Mouse (Mus musculus) heart, embryonic 10.5 days (tissue): ENCODE data around the gene Tgm1. TPM values are rescaled to one million over a fixed set of nuclear protein-coding genes. Genes with fewer than 3 reads are reported as not detected.

Experiments used
- DNase-seq: peaks from one replicate; pipeline ENCODE4 v3.0.0-alpha.2; 2017; ENCODE audit warnings: low spot score
- H3K27ac ChIP-seq: fragments of 300-500 bp; sonication (generic); 2 replicates; pipeline ENCODE4 v1.5.1; 2016; ENCODE audit warnings: mild to moderate bottlenecking
- H3K27me3 ChIP-seq: fragments of 300-500 bp; sonication (generic); 2 replicates; pipeline ENCODE4 v1.6.1; 2016; ENCODE audit warnings: mild to moderate bottlenecking; ENCODE audit not compliant: poor library complexity, insufficient read depth, severe bottlenecking
- H3K36me3 ChIP-seq: fragments of 300-500 bp; sonication (generic); 2 replicates; pipeline ENCODE4 v1.6.1; 2016; ENCODE audit warnings: mild to moderate bottlenecking, moderate library complexity
- H3K4me1 ChIP-seq: fragments of 300-500 bp; sonication (generic); 2 replicates; pipeline ENCODE4 v1.6.1; 2016; ENCODE audit warnings: mild to moderate bottlenecking
- H3K4me3 ChIP-seq: fragments of 300-500 bp; sonication (generic); 2 replicates; pipeline ENCODE4 v1.5.1; 2016; ENCODE audit warnings: mild to moderate bottlenecking, moderate library complexity
- H3K9me3 ChIP-seq: fragments of 300-500 bp; sonication (generic); 2 replicates; pipeline ENCODE4 v1.6.1; 2016; ENCODE audit warnings: mild to moderate bottlenecking, moderate library complexity
- WGBS: fragments of 180-500 bp; shearing (Covaris S2); methylation state at CpG from one replicate; pipeline ENCODE4 v1.1.7; 2016; 5-methylcytosine and 5-hydroxymethylcytosine counted together
- polyA plus RNA-seq: library from polyadenylated mRNA; unstranded; fragments of >200 nt; fragmentation: Nextera tagmentation; extraction: Ambion mirVana; gene quantifications from 2 replicates; pipeline ENCODE4 v1.2.1, GENCODE M21; 2016

The Tgm1 gene
- polyA plus RNA-seq, 1 experiment from 2014 or later, result 1.6 TPM

DNA sequence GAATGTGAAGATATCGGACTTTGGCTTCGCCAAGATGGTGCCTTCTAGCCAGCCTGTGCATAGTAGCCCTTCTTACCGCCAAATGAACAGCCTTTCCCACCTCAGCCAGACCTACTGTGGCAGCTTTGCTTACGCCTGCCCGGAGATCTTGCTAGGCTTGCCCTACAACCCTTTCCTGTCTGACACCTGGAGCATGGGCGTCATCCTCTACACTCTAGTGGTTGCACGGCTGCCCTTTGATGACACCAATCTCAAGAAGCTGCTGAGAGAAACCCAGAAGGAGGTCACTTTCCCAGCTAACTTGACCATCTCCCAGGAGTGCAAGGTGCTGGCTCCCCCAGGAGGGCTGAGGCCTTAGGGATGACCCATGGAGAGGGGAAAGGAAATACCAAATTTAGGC lies 62.2 kb downstream of the Tgm1 start:
- no peak overlapping the region for H3K27ac ChIP-seq
- no peak for DNase-seq
- no peaks in the 10 kb centered on the region for H3K9me3 ChIP-seq
- no peaks in the 10 kb centered on the region for H3K27me3 ChIP-seq
- WGBS, result 72% methylated on average over 7 of the region's 7 CpGs
- peaks cover 7% of the 10 kb centered on the region for H3K36me3 ChIP-seq
- H3K4me1 ChIP-seq, result no peaks in the 10 kb centered on the region
- H3K4me3 ChIP-seq, result no peak overlapping the region

Other genes starting within 250 kb of the Tgm1 start
- 62.6 and 85.5 TPM in 2 replicates for gene Dhrs4, start 235.2 kb downstream of the Tgm1 start, polyA plus RNA-seq
- gene Carmil3, start 223.3 kb downstream of the Tgm1 start, polyA plus RNA-seq, result 1.5 and 3.3 TPM in 2 replicates
- gene Cpne6, start 203.5 kb downstream of the Tgm1 start, polyA plus RNA-seq, result 0.36 and 0.41 TPM in 2 replicates
- gene Nrl, start 188.9 kb downstream of the Tgm1 start, polyA plus RNA-seq, result not detected in 2 replicates
- gene Pck2, start 173.7 kb downstream of the Tgm1 start, polyA plus RNA-seq, result 31.5 and 32.5 TPM in 2 replicates
- 69.9 and 75.2 TPM in 2 replicates for gene Dcaf11, start 153.9 kb downstream of the Tgm1 start, polyA plus RNA-seq
- 1.3 TPM in 1 of 2 replicates, not detected in the other for gene A730061H03Rik, start 153.5 kb downstream of the Tgm1 start, polyA plus RNA-seq
- 74.6 and 136 TPM in 2 replicates for gene Fitm1, start 138.3 kb downstream of the Tgm1 start, polyA plus RNA-seq
- gene Psme1, start 135.8 kb downstream of the Tgm1 start, polyA plus RNA-seq, result 173 and 196 TPM in 2 replicates
- 17.1 and 22.1 TPM in 2 replicates for gene Emc9, start 128.6 kb downstream of the Tgm1 start, polyA plus RNA-seq
- 188 and 205 TPM in 2 replicates for gene Psme2, start 122.8 kb downstream of the Tgm1 start, polyA plus RNA-seq
- 14.4 and 21.9 TPM in 2 replicates for gene Rnf31, start 122.2 kb downstream of the Tgm1 start, polyA plus RNA-seq
- gene Irf9, start 110.4 kb downstream of the Tgm1 start, polyA plus RNA-seq, result 5.9 and 7.4 TPM in 2 replicates
- gene Rec8, start 95.9 kb downstream of the Tgm1 start, polyA plus RNA-seq, result 13.7 and 17.6 TPM in 2 replicates
- 103 and 108 TPM in 2 replicates for gene Ipo4, start 78.0 kb downstream of the Tgm1 start, polyA plus RNA-seq
- 2.3 and 3.1 TPM in 2 replicates for gene Gm49378, start 76.0 kb downstream of the Tgm1 start, polyA plus RNA-seq
- 91.6 and 96.4 TPM in 2 replicates for gene Tm9sf1, start 70.1 kb downstream of the Tgm1 start, polyA plus RNA-seq
- 0.27 and 0.57 TPM in 2 replicates for gene Tssk4, start 63.7 kb downstream of the Tgm1 start, polyA plus RNA-seq
- 71.6 and 79.7 TPM in 2 replicates for gene Mdp1, start 53.4 kb downstream of the Tgm1 start, polyA plus RNA-seq
- gene Gmpr2, start 42.0 kb downstream of the Tgm1 start, polyA plus RNA-seq, result 50.8 and 58.8 TPM in 2 replicates
- 543 and 573 TPM in 2 replicates for gene Nedd8, start 41.8 kb downstream of the Tgm1 start, polyA plus RNA-seq
- gene Tinf2, start 32.1 kb downstream of the Tgm1 start, polyA plus RNA-seq, result 44.4 and 50.4 TPM in 2 replicates
- gene Rabggta, start 8.3 kb upstream of the Tgm1 start, polyA plus RNA-seq, result 25.1 and 29.4 TPM in 2 replicates
- 59.7 and 60.5 TPM in 2 replicates for gene Dhrs1, start 31.8 kb upstream of the Tgm1 start, polyA plus RNA-seq
- 33.2 and 49.1 TPM in 2 replicates for gene Nop9, start 31.8 kb upstream of the Tgm1 start, polyA plus RNA-seq
- 1.4 and 2.0 TPM in 2 replicates for gene Cideb, start 44.5 kb upstream of the Tgm1 start, polyA plus RNA-seq
- 0.44 and 1.1 TPM in 2 replicates for gene Ltb4r2, start 47.5 kb upstream of the Tgm1 start, polyA plus RNA-seq
- 0.53 and 0.79 TPM in 2 replicates for gene Ltb4r1, start 52.0 kb upstream of the Tgm1 start, polyA plus RNA-seq
- gene Adcy4, start 70.2 kb upstream of the Tgm1 start, polyA plus RNA-seq, result 14.5 and 18.1 TPM in 2 replicates
- gene Ripk3, start 74.9 kb upstream of the Tgm1 start, polyA plus RNA-seq, result 20.0 and 32.0 TPM in 2 replicates
- 15.4 and 35.8 TPM in 2 replicates for gene Nfatc4, start 109.2 kb upstream of the Tgm1 start, polyA plus RNA-seq
- 27.1 and 32.7 TPM in 2 replicates for gene Nynrin, start 140.1 kb upstream of the Tgm1 start, polyA plus RNA-seq
- gene Cbln3, start 170.5 kb upstream of the Tgm1 start, polyA plus RNA-seq, result 0.12 and 0.30 TPM in 2 replicates
- 18.2 and 23.2 TPM in 2 replicates for gene Khnyn, start 171.0 kb upstream of the Tgm1 start, polyA plus RNA-seq
- gene Sdr39u1, start 186.4 kb upstream of the Tgm1 start, polyA plus RNA-seq, result 42.4 and 50.3 TPM in 2 replicates
- gene Cma1, start 230.7 kb upstream of the Tgm1 start, polyA plus RNA-seq, result not detected in 2 replicates
- gene Cma2, start 237.1 kb upstream of the Tgm1 start, polyA plus RNA-seq, result not detected in 2 replicates